Mouse (Mus musculus): Measurements from ENCODE around the gene Gm20388. TPM values are rescaled to one million over a fixed set of nuclear protein-coding genes. Genes with fewer than 3 reads are reported as not detected.

Gene Gm20388
- polyA plus RNA-seq, 1 experiment = 10.6 TPM

DNA sequence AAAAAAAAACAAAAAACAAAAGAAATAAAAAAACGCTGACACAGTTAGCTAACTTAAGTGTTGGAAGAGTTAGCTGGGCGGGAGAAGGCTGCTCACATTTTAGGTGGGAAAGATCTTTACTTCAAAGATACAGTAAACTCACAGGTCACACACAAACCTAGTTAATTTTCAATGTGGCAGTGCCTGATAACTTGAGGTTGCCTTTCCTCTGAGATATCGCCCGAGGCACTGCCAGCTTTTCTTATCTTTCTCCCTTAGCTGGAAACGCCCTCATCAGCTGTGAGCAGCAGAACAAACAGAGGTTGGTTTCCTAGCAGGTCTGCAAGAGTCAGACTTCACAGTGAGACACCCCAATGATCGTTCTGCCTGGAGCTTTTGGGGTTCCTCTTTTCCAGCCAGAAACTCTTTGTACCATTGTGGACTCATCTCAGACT lies 4078.0 kb downstream of the Gm20388 start:
- Histone ChIP-seq H3K27ac (ENCODE audit: control insufficient read depth, insufficient read depth, low read depth, low read length, poor library complexity) (peak overlapping the region; percentile 94), H3K4me3 (replicated peaks; ENCODE audit: control insufficient read depth, low read depth, low read length) (no peak overlapping the region), H3K4me1 (ENCODE audit: control insufficient read depth, insufficient read depth, low read length) (peaks cover 2% of the 10 kb centered on the region)
- TF ChIP-seq CTCF (IDR thresholded peaks at IDR 0.05; ENCODE audit: control insufficient read depth, insufficient read depth, low read length) = no peak
- TF ChIP-seq POLR2A (IDR thresholded peaks at IDR 0.05; ENCODE audit: borderline replicate concordance, control insufficient read depth, low read depth, low read length) = 0 out of 2 replicates have a peak, but pooled peaks have one; percentile 40
- WGBS = 19% methylated on average over 6 of the region's 6 CpGs

- WGBS = 46% methylated on average over 7 of the region's 7 CpGs
- TF ChIP-seq CTCF (IDR thresholded peaks at IDR 0.05; ENCODE audit: control insufficient read depth, insufficient read depth, low read length) = no peak
- TF ChIP-seq POLR2A (IDR thresholded peaks at IDR 0.05; ENCODE audit: borderline replicate concordance, control insufficient read depth, low read depth, low read length) = no peak
- H3K4me3 ChIP-seq (replicated peaks; ENCODE audit: control insufficient read depth, low read depth, low read length) = peak overlapping the region; percentile 5
- peak overlapping the region; percentile 94 for H3K27ac ChIP-seq (ENCODE audit: control insufficient read depth, insufficient read depth, low read depth, low read length, poor library complexity)
- peaks cover 2% of the 10 kb centered on the region for H3K4me1 ChIP-seq (ENCODE audit: control insufficient read depth, insufficient read depth, low read length)
Observed at GRCm38 (mm10) chr8:123989128-123989527, 4078.5 kb downstream of the Gm20388 start.

DNA sequence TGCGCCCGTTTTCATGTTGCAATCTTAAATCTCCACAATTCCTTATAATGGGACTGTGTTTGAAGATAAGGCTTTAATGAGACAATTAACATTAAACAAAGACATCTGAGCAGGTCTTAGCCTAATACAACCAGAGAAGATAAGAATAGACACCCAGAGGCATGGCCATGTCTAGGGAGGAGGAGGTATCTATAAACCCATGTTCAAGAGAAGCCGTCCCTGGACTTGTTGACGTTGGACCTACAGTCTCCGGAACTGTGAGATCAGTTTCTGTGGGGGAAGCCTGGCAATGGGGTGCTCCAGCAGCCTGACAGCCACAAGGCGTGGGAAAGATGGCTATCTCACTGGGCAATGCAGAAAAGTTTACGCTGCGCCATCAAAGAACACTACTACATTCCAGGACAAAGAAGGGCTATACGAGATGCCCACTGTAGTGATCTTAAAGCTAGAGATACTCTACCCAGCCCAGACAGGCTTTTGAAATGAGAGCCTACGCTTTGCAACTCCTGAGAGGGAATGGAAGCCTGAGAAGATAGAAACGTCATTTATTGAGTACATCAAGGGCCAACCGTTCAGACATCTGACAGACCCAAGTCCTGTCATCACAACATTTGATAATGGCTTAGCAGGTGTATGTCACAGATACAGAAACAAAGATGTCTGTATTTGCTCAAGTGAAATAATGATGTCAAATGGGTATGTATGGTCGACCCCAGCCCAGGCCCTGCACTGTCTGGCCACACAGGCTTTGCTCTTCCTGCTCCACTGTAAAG lies 4079.8 kb downstream of the Gm20388 start:
- H3K4me3 ChIP-seq (replicated peaks; ENCODE audit: control insufficient read depth, low read depth, low read length) = peak overlapping the region; percentile 8
- WGBS = 64% methylated on average over 13 of the region's 13 CpGs
- peaks cover 2% of the 10 kb centered on the region for H3K4me1 ChIP-seq (ENCODE audit: control insufficient read depth, insufficient read depth, low read length)
- TF ChIP-seq CTCF (IDR thresholded peaks at IDR 0.05; ENCODE audit: control insufficient read depth, insufficient read depth, low read length) = no peak
- peak overlapping the region; percentile 57 for H3K27ac ChIP-seq (ENCODE audit: control insufficient read depth, insufficient read depth, low read depth, low read length, poor library complexity)

DNA sequence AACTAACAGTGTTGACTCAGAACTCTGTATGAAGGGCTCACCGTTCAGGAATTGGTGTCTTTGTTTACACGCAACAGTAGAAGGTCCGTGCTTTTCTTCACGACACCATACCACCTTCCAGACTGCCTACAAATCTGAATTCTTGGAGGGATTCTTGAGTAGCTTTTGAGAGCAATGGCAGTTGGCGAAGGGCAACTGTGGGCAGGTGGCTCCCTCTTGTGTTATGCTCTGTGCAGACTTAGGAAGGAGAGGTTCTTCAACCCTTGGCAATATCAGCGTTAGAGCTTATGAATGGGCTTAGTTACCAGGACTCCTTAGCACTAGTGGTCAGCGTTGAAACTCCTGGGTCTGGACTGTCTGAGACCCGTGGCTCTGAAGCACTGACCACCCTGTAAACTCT lies 4081.9 kb downstream of the Gm20388 start:
- H3K27ac ChIP-seq (ENCODE audit: control insufficient read depth, insufficient read depth, low read depth, low read length, poor library complexity) = no peak overlapping the region
- 82% methylated on average over 8 of the region's 8 CpGs for WGBS
- TF ChIP-seq CTCF (IDR thresholded peaks at IDR 0.05; ENCODE audit: control insufficient read depth, insufficient read depth, low read length) = peak; percentile 67
- TF ChIP-seq POLR2A (IDR thresholded peaks at IDR 0.05; ENCODE audit: borderline replicate concordance, control insufficient read depth, low read depth, low read length) = no peak
- H3K4me3 ChIP-seq (replicated peaks; ENCODE audit: control insufficient read depth, low read depth, low read length) = no peak overlapping the region
- peaks cover 2% of the 10 kb centered on the region for H3K4me1 ChIP-seq (ENCODE audit: control insufficient read depth, insufficient read depth, low read length)

GRCm38 (mm10) chr8:123993597-123993996 lies 4083.0 kb downstream of the Gm20388 start:
- WGBS = 89% methylated on average over 5 of the region's 5 CpGs

DNA sequence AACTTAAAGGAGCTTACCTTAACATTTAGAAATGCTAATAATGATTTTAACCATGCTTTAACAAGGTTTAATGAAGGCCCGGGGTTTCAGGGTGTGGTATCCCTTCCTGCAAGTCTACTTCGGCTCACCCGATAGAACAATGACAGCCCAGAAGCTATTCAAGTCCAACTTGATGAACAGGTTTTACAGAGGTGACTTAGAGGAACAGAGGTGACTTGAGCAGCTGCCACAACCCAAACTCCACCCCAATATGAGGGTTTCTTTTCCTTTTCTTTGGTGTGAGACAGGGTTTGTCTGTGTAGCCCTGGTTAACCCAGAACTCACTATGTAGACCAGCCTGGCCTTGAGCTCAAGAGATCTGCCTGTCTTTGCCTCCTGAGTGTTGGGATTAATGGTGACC lies 4083.4 kb downstream of the Gm20388 start:
- peaks cover 2% of the 10 kb centered on the region for H3K4me1 ChIP-seq (ENCODE audit: control insufficient read depth, insufficient read depth, low read length)
- 91% methylated on average over 3 of the region's 3 CpGs for WGBS
- H3K4me3 ChIP-seq (replicated peaks; ENCODE audit: control insufficient read depth, low read depth, low read length) = no peak overlapping the region
- no peak overlapping the region for H3K27ac ChIP-seq (ENCODE audit: control insufficient read depth, insufficient read depth, low read depth, low read length, poor library complexity)
- TF ChIP-seq POLR2A (IDR thresholded peaks at IDR 0.05; ENCODE audit: borderline replicate concordance, control insufficient read depth, low read depth, low read length) = no peak
- TF ChIP-seq CTCF (IDR thresholded peaks at IDR 0.05; ENCODE audit: control insufficient read depth, insufficient read depth, low read length) = no peak

More at GRCm38 (mm10) chr8:123993597-123993996, 4083.0 kb downstream of the Gm20388 start:
- Histone ChIP-seq H3K4me3 (replicated peaks; ENCODE audit: control insufficient read depth, low read depth, low read length) (no peak overlapping the region), H3K27ac (ENCODE audit: control insufficient read depth, insufficient read depth, low read depth, low read length, poor library complexity) (no peak overlapping the region), H3K4me1 (ENCODE audit: control insufficient read depth, insufficient read depth, low read length) (peaks cover 2% of the 10 kb centered on the region)
- TF ChIP-seq CTCF (IDR thresholded peaks at IDR 0.05; ENCODE audit: control insufficient read depth, insufficient read depth, low read length) (no peak), POLR2A (IDR thresholded peaks at IDR 0.05; ENCODE audit: borderline replicate concordance, control insufficient read depth, low read depth, low read length) (no peak)

- no peak overlapping the region for H3K27ac ChIP-seq (ENCODE audit: control insufficient read depth, insufficient read depth, low read depth, low read length, poor library complexity)
- WGBS = 65% methylated on average over 2 of the region's 2 CpGs
Observed at GRCm38 (mm10) chr8:123999568-123999967, 4088.9 kb downstream of the Gm20388 start.

DNA sequence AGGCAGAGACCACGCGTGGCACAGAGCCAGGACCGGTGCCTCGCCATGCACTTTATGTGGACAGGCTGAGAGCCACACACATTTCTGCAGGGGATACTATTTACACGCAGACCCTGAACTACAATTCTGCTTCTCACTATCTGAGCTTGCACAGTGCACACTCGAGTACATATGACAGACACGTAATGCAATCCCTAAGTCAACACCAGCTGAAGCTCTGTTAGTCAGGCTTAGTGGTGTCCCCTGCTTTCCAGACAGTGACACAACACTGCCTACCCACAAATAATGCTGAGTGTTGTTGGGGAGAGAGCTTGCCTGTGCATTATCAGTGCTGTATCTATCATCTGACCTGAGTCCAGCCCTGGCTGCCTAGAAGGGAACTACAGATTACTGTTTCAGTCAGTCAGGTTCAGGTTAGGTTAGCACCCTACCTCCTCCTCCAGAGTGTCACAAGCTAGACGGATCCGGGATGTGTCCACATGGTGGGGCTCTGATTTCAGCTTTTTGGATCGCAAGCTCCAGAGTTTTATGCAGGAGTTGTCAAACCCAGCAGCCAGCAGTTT lies 4092.0 kb downstream of the Gm20388 start:
- WGBS = 86% methylated on average over 10 of the region's 10 CpGs
- Histone ChIP-seq H3K27ac (ENCODE audit: control insufficient read depth, insufficient read depth, low read depth, low read length, poor library complexity) (no peak overlapping the region), H3K4me3 (replicated peaks; ENCODE audit: control insufficient read depth, low read depth, low read length) (no peak overlapping the region), H3K4me1 (ENCODE audit: control insufficient read depth, insufficient read depth, low read length) (no peaks in the 10 kb centered on the region)
- TF ChIP-seq POLR2A (IDR thresholded peaks at IDR 0.05; ENCODE audit: borderline replicate concordance, control insufficient read depth, low read depth, low read length) = no peak
- no peak for TF ChIP-seq CTCF (IDR thresholded peaks at IDR 0.05; ENCODE audit: control insufficient read depth, insufficient read depth, low read length)

More at GRCm38 (mm10) chr8:123999568-123999967, 4088.9 kb downstream of the Gm20388 start:
- Histone ChIP-seq H3K4me3 (replicated peaks; ENCODE audit: control insufficient read depth, low read depth, low read length) (no peak overlapping the region), H3K4me1 (ENCODE audit: control insufficient read depth, insufficient read depth, low read length) (no peaks in the 10 kb centered on the region)
- TF ChIP-seq POLR2A (IDR thresholded peaks at IDR 0.05; ENCODE audit: borderline replicate concordance, control insufficient read depth, low read depth, low read length) = no peak
- no peak for TF ChIP-seq CTCF (IDR thresholded peaks at IDR 0.05; ENCODE audit: control insufficient read depth, insufficient read depth, low read length)

Data from bone marrow, adult 2 months (tissue).